ENCODE assay signal across 26 mouse cellular contexts in the genomic region with DNA sequence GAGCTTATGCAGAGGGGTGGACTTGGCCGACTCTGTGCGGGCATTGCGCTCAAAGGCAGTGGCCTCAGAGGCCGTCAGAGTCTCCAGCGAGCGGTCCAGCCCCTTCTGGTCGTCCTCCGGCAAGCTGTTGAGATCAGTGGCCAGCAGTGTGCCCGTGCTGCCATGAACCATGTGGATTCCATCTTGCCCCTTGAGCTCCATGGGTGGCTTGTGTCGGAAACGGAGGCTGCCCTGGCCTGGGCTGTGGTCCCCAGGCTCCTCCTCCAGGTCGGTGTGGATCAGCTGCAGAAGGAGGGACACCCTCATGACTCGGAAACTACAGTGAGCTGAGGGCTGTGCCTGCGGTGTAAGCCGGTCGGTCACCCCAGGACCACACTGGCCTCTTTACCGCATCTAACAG.
"Had no signal": no experiment of that assay in that cellular context is flagged by ENCODE, and none has a peak within 500 bp of the region (broad histone marks: within the 10 kb centered on the region; RNA-seq: fewer than 3 reads in every experiment).

No protein-coding gene starts in this region.

- H3K9me3 ChIP-seq: heart, embryonic 10.5 days; heart, embryonic 12.5 days; hindbrain, embryonic 10.5 days; hindbrain, embryonic 12.5 days; intestine, embryonic 15.5 days; limb, embryonic 10.5 days; limb, embryonic 12.5 days; liver, embryonic 13.5 days had no signal

- DNase-seq: gastrocnemius, adult 2 months; gastrocnemius, postnatal 10 days; gastrocnemius, postnatal 25 days; heart, adult 18-20 months; heart, postnatal 10 days; heart, postnatal 4 days; kidney, adult 18-20 months; kidney, adult 8-10 months; kidney, postnatal 10 days; kidney, postnatal 25 days; kidney, postnatal 4 days; layer of hippocampus, adult 9-11 months; liver; liver, embryonic 13.5 days had no signal

- H3K27me3 ChIP-seq: heart, embryonic 12.5 days; hindbrain, embryonic 12.5 days; intestine, embryonic 15.5 days; limb, embryonic 12.5 days; liver, embryonic 13.5 days had no signal

- H3K4me2 ChIP-seq: heart, embryonic 12.5 days; hindbrain, embryonic 12.5 days; hindbrain, embryonic 14.5 days; intestine, embryonic 15.5 days; limb, embryonic 12.5 days; liver, embryonic 11.5 days; liver, embryonic 13.5 days had no signal

- H3K4me3 ChIP-seq: gastrocnemius, adult 2 months; heart, embryonic 10.5 days; heart, embryonic 12.5 days; hindbrain, embryonic 10.5 days; hindbrain, embryonic 12.5 days; intestine, embryonic 15.5 days; left cerebral cortex, adult 2 months; limb, embryonic 10.5 days; limb, embryonic 12.5 days; liver, embryonic 13.5 days had no signal

- H3K27ac ChIP-seq: gastrocnemius, adult 2 months; heart, embryonic 10.5 days; hindbrain, embryonic 12.5 days; hindbrain, embryonic 14.5 days; intestine, embryonic 15.5 days; left cerebral cortex, adult 2 months; limb, embryonic 10.5 days; limb, embryonic 12.5 days; liver, embryonic 13.5 days had no signal

- H3K4me1 ChIP-seq: heart, embryonic 12.5 days; intestine, embryonic 15.5 days; limb, embryonic 12.5 days; liver, embryonic 13.5 days had no signal

- ATAC-seq: inflammation-experienced regulatory T-cells, adult 6 months; intestine, embryonic 15.5 days; intestine, postnatal 0 days had no signal

- H3K9ac ChIP-seq: heart, embryonic 12.5 days; hindbrain, embryonic 12.5 days; hindbrain, embryonic 14.5 days; intestine, embryonic 15.5 days; limb, embryonic 12.5 days; liver, embryonic 13.5 days had no signal
